Mouse (Mus musculus): ENCODE data around the gene Wapl. TPM values are rescaled to one million over a fixed set of nuclear protein-coding genes. Genes with fewer than 3 reads are reported as not detected.

Wapl gene
- polyA plus RNA-seq (2015; fragmentation: Nextera tagmentation; extraction: Ambion mirVana), result 29.9 and 30.5 TPM in 2 replicates

GRCm38 (mm10) chr14:34673395-34674228, at the start of gene Wapl:
TSS of gene Wapl (plus strand) at chr14:34673928.
- ATAC-seq (ENCODE audit: insufficient number of reproducible peaks, insufficient read depth, low FRiP score, low TSS enrichment, low read depth), result peak; percentile 99
- peak within 1 kb of the TSS; percentile 99 for H3K9ac ChIP-seq
- H3K27ac ChIP-seq, result peak within 1 kb of the TSS; percentile 95
- no peaks in the 10 kb centered on the region for H3K4me1 ChIP-seq
- no peaks in the 10 kb centered on the region for H3K27me3 ChIP-seq
- peaks cover 8% of the 10 kb centered on the region; the same call in 1 of the 2 replicates for H3K36me3 ChIP-seq
- peak within 1 kb of the TSS; percentile 83 for H3K4me2 ChIP-seq
- under 1% methylated on average over 79 of the region's 90 CpGs for WGBS
- peak within 1 kb of the TSS; percentile 97 for H3K4me3 ChIP-seq
- H3K9me3 ChIP-seq, result no peaks in the 10 kb centered on the region

- ATAC-seq (ENCODE audit: insufficient number of reproducible peaks, insufficient read depth, low FRiP score, low TSS enrichment, low read depth), result no peak
- Histone ChIP-seq H3K4me2 (no peak overlapping the region), H3K27me3 (no peaks in the 10 kb centered on the region), H3K4me3 (no peak overlapping the region), H3K9me3 (no peaks in the 10 kb centered on the region), H3K36me3 (no peaks in the 10 kb centered on the region), H3K9ac (no peak overlapping the region), H3K4me1 (no peaks in the 10 kb centered on the region), H3K27ac (no peak overlapping the region)
- WGBS, result 75% methylated on average over 7 of the region's 7 CpGs
Measured at GRCm38 (mm10) chr14:34626824-34627223, 46.9 kb upstream of the Wapl start.

GRCm38 (mm10) chr14:34632722-34633448, 40.8 kb upstream of the Wapl start:
- H3K4me3 ChIP-seq, result no peak overlapping the region
- ATAC-seq (ENCODE audit: insufficient number of reproducible peaks, insufficient read depth, low FRiP score, low TSS enrichment, low read depth), result no peak
- no peaks in the 10 kb centered on the region for H3K4me1 ChIP-seq
- no peak overlapping the region for H3K9ac ChIP-seq
- H3K4me2 ChIP-seq, result no peak overlapping the region
- H3K9me3 ChIP-seq, result no peaks in the 10 kb centered on the region
- WGBS, result 70% methylated on average over 10 of the region's 10 CpGs
- H3K27ac ChIP-seq, result no peak overlapping the region
- no peaks in the 10 kb centered on the region for H3K36me3 ChIP-seq
- H3K27me3 ChIP-seq, result no peaks in the 10 kb centered on the region

- WGBS, result 28% methylated on average over 7 of the region's 7 CpGs
- Histone ChIP-seq H3K36me3 (no peaks in the 10 kb centered on the region), H3K4me3 (no peak overlapping the region), H3K4me2 (no peak overlapping the region), H3K9ac (no peak overlapping the region), H3K4me1 (no peaks in the 10 kb centered on the region), H3K9me3 (no peaks in the 10 kb centered on the region), H3K27me3 (no peaks in the 10 kb centered on the region), H3K27ac (no peak overlapping the region)
- peak; percentile 37; the same call in 1 of the 2 replicates for ATAC-seq (ENCODE audit: insufficient number of reproducible peaks, insufficient read depth, low FRiP score, low TSS enrichment, low read depth)
Measured at GRCm38 (mm10) chr14:34635192-34635591, 38.5 kb upstream of the Wapl start.

- no peak overlapping the region for H3K4me3 ChIP-seq
- no peak overlapping the region for H3K27ac ChIP-seq
- no peaks in the 10 kb centered on the region for H3K36me3 ChIP-seq
- WGBS, result 87% methylated on average over 6 of the region's 6 CpGs
- no peak overlapping the region for H3K4me2 ChIP-seq
- ATAC-seq (ENCODE audit: insufficient number of reproducible peaks, insufficient read depth, low FRiP score, low TSS enrichment, low read depth), result no peak
- no peaks in the 10 kb centered on the region for H3K27me3 ChIP-seq
- no peak overlapping the region for H3K9ac ChIP-seq
- H3K4me1 ChIP-seq, result no peaks in the 10 kb centered on the region
- H3K9me3 ChIP-seq, result no peaks in the 10 kb centered on the region
Measured at GRCm38 (mm10) chr14:34635721-34636120, 38.0 kb upstream of the Wapl start.

- H3K27ac ChIP-seq, result no peak overlapping the region
- 0 out of 2 replicates have a peak, but pooled peaks cover 2% of the 10 kb centered on the region for H3K4me1 ChIP-seq
- 79% methylated on average over 7 of the region's 7 CpGs for WGBS
- no peak overlapping the region for H3K4me2 ChIP-seq
- no peak overlapping the region for H3K9ac ChIP-seq
- H3K4me3 ChIP-seq, result no peak overlapping the region
- no peaks in the 10 kb centered on the region for H3K9me3 ChIP-seq
- ATAC-seq (ENCODE audit: insufficient number of reproducible peaks, insufficient read depth, low FRiP score, low TSS enrichment, low read depth), result no peak
- no peaks in the 10 kb centered on the region for H3K27me3 ChIP-seq
- no peaks in the 10 kb centered on the region for H3K36me3 ChIP-seq
Measured at GRCm38 (mm10) chr14:34644140-34644539, 29.6 kb upstream of the Wapl start.

GRCm38 (mm10) chr14:34647870-34648475, 25.8 kb upstream of the Wapl start:
- Histone ChIP-seq H3K4me1 (0 out of 2 replicates have a peak, but pooled peaks cover 2% of the 10 kb centered on the region), H3K9me3 (no peaks in the 10 kb centered on the region), H3K4me3 (no peak overlapping the region), H3K27ac (no peak overlapping the region), H3K9ac (no peak overlapping the region), H3K36me3 (no peaks in the 10 kb centered on the region), H3K27me3 (no peaks in the 10 kb centered on the region), H3K4me2 (no peak overlapping the region)
- ATAC-seq (ENCODE audit: insufficient number of reproducible peaks, insufficient read depth, low FRiP score, low TSS enrichment, low read depth), result no peak
- 69% methylated on average over 8 of the region's 8 CpGs for WGBS

- no peak overlapping the region for H3K27ac ChIP-seq
- 90% methylated on average over 5 of the region's 5 CpGs for WGBS
- no peaks in the 10 kb centered on the region for H3K36me3 ChIP-seq
- ATAC-seq (ENCODE audit: insufficient number of reproducible peaks, insufficient read depth, low FRiP score, low TSS enrichment, low read depth), result no peak
- H3K4me1 ChIP-seq, result peaks cover 13% of the 10 kb centered on the region
- no peak overlapping the region for H3K9ac ChIP-seq
- H3K4me2 ChIP-seq, result no peak overlapping the region
- H3K4me3 ChIP-seq, result no peak overlapping the region
- H3K9me3 ChIP-seq, result 0 out of 2 replicates have a peak, but pooled peaks cover 3% of the 10 kb centered on the region
- peaks cover 35% of the 10 kb centered on the region for H3K27me3 ChIP-seq
Measured at GRCm38 (mm10) chr14:34657131-34657530, 16.6 kb upstream of the Wapl start.

GRCm38 (mm10) chr14:34660351-34660787, 13.4 kb upstream of the Wapl start:
- H3K27me3 ChIP-seq, result peaks cover 56% of the 10 kb centered on the region
- H3K27ac ChIP-seq, result no peak overlapping the region
- no peak for ATAC-seq (ENCODE audit: insufficient number of reproducible peaks, insufficient read depth, low FRiP score, low TSS enrichment, low read depth)
- H3K36me3 ChIP-seq, result no peaks in the 10 kb centered on the region
- WGBS, result 39% methylated on average over 7 of the region's 7 CpGs
- H3K9ac ChIP-seq, result no peak overlapping the region
- H3K4me3 ChIP-seq, result no peak overlapping the region
- H3K9me3 ChIP-seq, result 0 out of 2 replicates have a peak, but pooled peaks cover 3% of the 10 kb centered on the region
- H3K4me1 ChIP-seq, result peaks cover 20% of the 10 kb centered on the region
- H3K4me2 ChIP-seq, result no peak overlapping the region

- Histone ChIP-seq H3K4me3 (peak overlapping the region; percentile 50), H3K27me3 (peaks cover 56% of the 10 kb centered on the region), H3K9me3 (0 out of 2 replicates have a peak, but pooled peaks cover 3% of the 10 kb centered on the region), H3K4me1 (peaks cover 20% of the 10 kb centered on the region), H3K9ac (peak overlapping the region; percentile 65; the same call in 1 of the 2 replicates), H3K4me2 (peak overlapping the region; percentile 85), H3K27ac (no peak overlapping the region), H3K36me3 (no peaks in the 10 kb centered on the region)
- WGBS, result 9% methylated on average over 22 of the region's 22 CpGs
- ATAC-seq (ENCODE audit: insufficient number of reproducible peaks, insufficient read depth, low FRiP score, low TSS enrichment, low read depth), result no peak; the same call in 1 of the 2 replicates
Measured at GRCm38 (mm10) chr14:34660788-34661591, 12.7 kb upstream of the Wapl start.

Data from embryonic facial prominence, embryonic 13.5 days (tissue).